Mouse (Mus musculus): ENCODE data around the gene Ccr10. TPM values are rescaled to one million over a fixed set of nuclear protein-coding genes. Genes with fewer than 3 reads are reported as not detected.

Gene Ccr10
- polyA plus RNA-seq, 1 experiment from 2014 or later, result 0.23 TPM

GRCm38 (mm10) chr11:101170811-101171610 is 4.2 kb downstream of the Ccr10 start, which contains the start of gene Plekhh3:
TSS of gene Plekhh3 (minus strand) at chr11:101171351.
- Histone ChIP-seq H3K36me3 (ENCODE audit: control insufficient read depth, insufficient read depth, low read length) (peaks cover 21% of the 10 kb centered on the region), H3K4me1 (replicated peaks; ENCODE audit: control insufficient read depth, insufficient read depth, low read length) (peaks cover 37% of the 10 kb centered on the region), H3K4me3 (ENCODE audit: low read depth, low read length) (peak within 1 kb of the TSS; percentile 63), H3K27ac (ENCODE audit: low read depth) (peak within 1 kb of the TSS; percentile 85), H3K27me3 (replicated peaks; ENCODE audit: control insufficient read depth, insufficient read depth, low read length) (peaks cover 38% of the 10 kb centered on the region), H3K4me2 (ENCODE audit: low read length) (peak within 1 kb of the TSS; percentile 64), H3K9me3 (ENCODE audit: control insufficient read depth, low read length) (no peaks in the 10 kb centered on the region), H3K9ac (ENCODE audit: low read length) (peak within 1 kb of the TSS; percentile 59)
- under 1% methylated on average over 49 of the region's 50 CpGs for WGBS
- DNase-seq (ENCODE audit: low spot score), result peak; percentile 92
- peak; percentile 93 for ATAC-seq (replicated peaks; ENCODE audit: low FRiP score, low TSS enrichment, low read depth)

GRCm38 (mm10) chr11:101170354-101170810 is 4.9 kb downstream of the Ccr10 start, which contains the start of gene Cntnap1:
TSS of gene Cntnap1 (plus strand) at chr11:101170523.
- Histone ChIP-seq H3K9ac (ENCODE audit: low read length) (peak within 1 kb of the TSS; percentile 59), H3K9me3 (ENCODE audit: control insufficient read depth, low read length) (no peaks in the 10 kb centered on the region), H3K4me1 (replicated peaks; ENCODE audit: control insufficient read depth, insufficient read depth, low read length) (peaks cover 35% of the 10 kb centered on the region), H3K4me2 (ENCODE audit: low read length) (peak within 1 kb of the TSS; percentile 64), H3K4me3 (ENCODE audit: low read depth, low read length) (peak within 1 kb of the TSS; percentile 63), H3K27me3 (replicated peaks; ENCODE audit: control insufficient read depth, insufficient read depth, low read length) (peaks cover 38% of the 10 kb centered on the region), H3K27ac (ENCODE audit: low read depth) (peak within 1 kb of the TSS; percentile 75), H3K36me3 (ENCODE audit: control insufficient read depth, insufficient read depth, low read length) (peaks cover 25% of the 10 kb centered on the region)
- ATAC-seq (replicated peaks; ENCODE audit: low FRiP score, low TSS enrichment, low read depth) (no peak), DNase-seq (ENCODE audit: low spot score) (peak; percentile 86)
- WGBS, result under 1% methylated on average over 34 of the region's 35 CpGs

- Histone ChIP-seq H3K27me3 (replicated peaks; ENCODE audit: control insufficient read depth, insufficient read depth, low read length) (peaks cover 43% of the 10 kb centered on the region), H3K4me1 (replicated peaks; ENCODE audit: control insufficient read depth, insufficient read depth, low read length) (peaks cover 35% of the 10 kb centered on the region), H3K27ac (ENCODE audit: low read depth) (no peak overlapping the region; the same call in 1 of the 2 replicates), H3K4me2 (ENCODE audit: low read length) (peak overlapping the region; percentile 64), H3K4me3 (ENCODE audit: low read depth, low read length) (peak overlapping the region; percentile 63), H3K36me3 (ENCODE audit: control insufficient read depth, insufficient read depth, low read length) (peaks cover 34% of the 10 kb centered on the region), H3K9me3 (ENCODE audit: control insufficient read depth, low read length) (no peaks in the 10 kb centered on the region), H3K9ac (ENCODE audit: low read length) (peak overlapping the region; percentile 59)
- no peak for DNase-seq (ENCODE audit: low spot score)
- WGBS, result 21% methylated on average over 17 of the region's 17 CpGs
- no peak for ATAC-seq (replicated peaks; ENCODE audit: low FRiP score, low TSS enrichment, low read depth)
Measured at GRCm38 (mm10) chr11:101169301-101170107, 5.7 kb downstream of the Ccr10 start.

- Histone ChIP-seq H3K27me3 (replicated peaks; ENCODE audit: control insufficient read depth, insufficient read depth, low read length) (peaks cover 53% of the 10 kb centered on the region), H3K4me2 (ENCODE audit: low read length) (peak overlapping the region; percentile 64; the same call in 1 of the 2 replicates), H3K4me3 (ENCODE audit: low read depth, low read length) (no peak overlapping the region), H3K4me1 (replicated peaks; ENCODE audit: control insufficient read depth, insufficient read depth, low read length) (peaks cover 26% of the 10 kb centered on the region), H3K36me3 (ENCODE audit: control insufficient read depth, insufficient read depth, low read length) (peaks cover 43% of the 10 kb centered on the region), H3K9ac (ENCODE audit: low read length) (no peak overlapping the region), H3K9me3 (ENCODE audit: control insufficient read depth, low read length) (no peaks in the 10 kb centered on the region), H3K27ac (ENCODE audit: low read depth) (no peak overlapping the region)
- WGBS, result 73% methylated on average over 18 of the region's 18 CpGs
- ATAC-seq (replicated peaks; ENCODE audit: low FRiP score, low TSS enrichment, low read depth), result no peak
- DNase-seq (ENCODE audit: low spot score), result no peak
Measured at GRCm38 (mm10) chr11:101168301-101168980, 6.8 kb downstream of the Ccr10 start.

GRCm38 (mm10) chr11:101167963-101168300 is 7.3 kb downstream of the Ccr10 start:
- no peaks in the 10 kb centered on the region for H3K9me3 ChIP-seq (ENCODE audit: control insufficient read depth, low read length)
- H3K27me3 ChIP-seq (replicated peaks; ENCODE audit: control insufficient read depth, insufficient read depth, low read length), result peaks cover 54% of the 10 kb centered on the region
- WGBS, result 64% methylated on average over 8 of the region's 8 CpGs
- DNase-seq (ENCODE audit: low spot score) (no peak), ATAC-seq (replicated peaks; ENCODE audit: low FRiP score, low TSS enrichment, low read depth) (no peak)
- peaks cover 21% of the 10 kb centered on the region for H3K4me1 ChIP-seq (replicated peaks; ENCODE audit: control insufficient read depth, insufficient read depth, low read length)
- no peak overlapping the region for H3K9ac ChIP-seq (ENCODE audit: low read length)
- H3K36me3 ChIP-seq (ENCODE audit: control insufficient read depth, insufficient read depth, low read length), result peaks cover 48% of the 10 kb centered on the region
- no peak overlapping the region for H3K27ac ChIP-seq (ENCODE audit: low read depth)
- H3K4me3 ChIP-seq (ENCODE audit: low read depth, low read length), result no peak overlapping the region
- no peak overlapping the region for H3K4me2 ChIP-seq (ENCODE audit: low read length)

GRCm38 (mm10) chr11:101167211-101167962 is 7.9 kb downstream of the Ccr10 start:
- Histone ChIP-seq H3K27ac (ENCODE audit: low read depth) (no peak overlapping the region), H3K4me1 (replicated peaks; ENCODE audit: control insufficient read depth, insufficient read depth, low read length) (peaks cover 17% of the 10 kb centered on the region), H3K36me3 (ENCODE audit: control insufficient read depth, insufficient read depth, low read length) (peaks cover 53% of the 10 kb centered on the region), H3K9me3 (ENCODE audit: control insufficient read depth, low read length) (no peaks in the 10 kb centered on the region), H3K27me3 (replicated peaks; ENCODE audit: control insufficient read depth, insufficient read depth, low read length) (peaks cover 54% of the 10 kb centered on the region), H3K4me3 (ENCODE audit: low read depth, low read length) (no peak overlapping the region), H3K9ac (ENCODE audit: low read length) (no peak overlapping the region), H3K4me2 (ENCODE audit: low read length) (no peak overlapping the region)
- ATAC-seq (replicated peaks; ENCODE audit: low FRiP score, low TSS enrichment, low read depth) (no peak), DNase-seq (ENCODE audit: low spot score) (no peak)
- 67% methylated on average over 19 of the region's 19 CpGs for WGBS

- ATAC-seq (replicated peaks; ENCODE audit: low FRiP score, low TSS enrichment, low read depth), result no peak
- peaks cover 54% of the 10 kb centered on the region for H3K27me3 ChIP-seq (replicated peaks; ENCODE audit: control insufficient read depth, insufficient read depth, low read length)
- DNase-seq (ENCODE audit: low spot score), result no peak
- H3K36me3 ChIP-seq (ENCODE audit: control insufficient read depth, insufficient read depth, low read length), result peaks cover 63% of the 10 kb centered on the region
- peaks cover 12% of the 10 kb centered on the region for H3K4me1 ChIP-seq (replicated peaks; ENCODE audit: control insufficient read depth, insufficient read depth, low read length)
- no peaks in the 10 kb centered on the region for H3K9me3 ChIP-seq (ENCODE audit: control insufficient read depth, low read length)
- no peak overlapping the region for H3K4me2 ChIP-seq (ENCODE audit: low read length)
- H3K27ac ChIP-seq (ENCODE audit: low read depth), result no peak overlapping the region
- WGBS, result 75% methylated on average over 14 of the region's 14 CpGs
- no peak overlapping the region for H3K9ac ChIP-seq (ENCODE audit: low read length)
- H3K4me3 ChIP-seq (ENCODE audit: low read depth, low read length), result no peak overlapping the region
Measured at GRCm38 (mm10) chr11:101166357-101166756, 8.9 kb downstream of the Ccr10 start.

Measured in intestine, embryonic 14.5 days (tissue).